Mouse (Mus musculus) kidney, embryonic 16.5 days (tissue): ENCODE data around the gene Hoxd9. TPM values are rescaled to one million over a fixed set of nuclear protein-coding genes. Genes with fewer than 3 reads are reported as not detected.

Experiments used
- ATAC-seq: fragments of 200-750 bp; cut with Nextera tagmentation; 2 replicates; pipeline ENCODE4 v1.8.0; 2017; ENCODE audit warnings: moderate TSS enrichment; ENCODE audit not compliant: low FRiP score, low TSS enrichment
- H3K27ac ChIP-seq: fragments of 300-500 bp; sonication (generic); 2 replicates; pipeline ENCODE4 v1.5.1; 2014; ENCODE audit warnings: low read length
- H3K27me3 ChIP-seq: fragments of 300-500 bp; sonication (generic); 2 replicates; pipeline ENCODE4 v1.6.1; 2014; ENCODE audit warnings: low read length, control low read depth, mixed read lengths; ENCODE audit not compliant: insufficient read depth
- H3K36me3 ChIP-seq: fragments of 300-500 bp; sonication (generic); 2 replicates; pipeline ENCODE4 v1.6.1; 2014; ENCODE audit warnings: low read length, control low read depth, mixed read lengths; ENCODE audit not compliant: insufficient read depth
- H3K4me1 ChIP-seq: fragments of 300-500 bp; sonication (generic); 2 replicates; pipeline ENCODE4 v1.6.1; 2014; ENCODE audit warnings: low read length, control low read depth, mixed read lengths; ENCODE audit not compliant: insufficient read depth
- H3K4me2 ChIP-seq: fragments of 300-500 bp; sonication (generic); replicated peaks from 2 replicates; pipeline ENCODE4 v1.6.1; 2014; ENCODE audit warnings: low read depth, low read length
- H3K4me3 ChIP-seq: fragments of 300-500 bp; sonication (generic); 2 replicates; pipeline ENCODE4 v1.5.1; 2014; ENCODE audit warnings: mild to moderate bottlenecking, low read length
- H3K9ac ChIP-seq: fragments of 300-500 bp; sonication (generic); replicated peaks from 2 replicates; pipeline ENCODE4 v1.6.1; 2014; ENCODE audit warnings: low read length
- H3K9me3 ChIP-seq: fragments of 300-500 bp; sonication (generic); 2 replicates; pipeline ENCODE4 v1.6.1; 2016; ENCODE audit warnings: low read length, control low read depth
- WGBS: fragments of 180-500 bp; shearing (Covaris S2); extraction: QIAGEN DNeasy Blood & Tissue Kit; methylation state at CpG from one replicate; pipeline ENCODE4 v1.1.7; 2014; 5-methylcytosine and 5-hydroxymethylcytosine counted together
- polyA plus RNA-seq: library from polyadenylated mRNA; unstranded; fragments of >200 nt; fragmentation: Nextera tagmentation; extraction: Ambion mirVana; gene quantifications from 2 replicates; pipeline ENCODE4 v1.2.1, GENCODE M21; 2015

Gene Hoxd9
- polyA plus RNA-seq: 38.2 and 38.4 TPM in 2 replicates

GRCm38 (mm10) chr2:74697567-74698121, at the start of gene Hoxd9:
Gene Hoxd9 (plus strand): TSS chr2:74697727.
- peak within 1 kb of the TSS; percentile 82 for H3K4me3 ChIP-seq
- H3K9ac ChIP-seq: peak within 1 kb of the TSS; percentile 99
- peak within 1 kb of the TSS; percentile 80 for H3K4me2 ChIP-seq
- ATAC-seq: peak; percentile 64
- peaks cover 47% of the 10 kb centered on the region for H3K4me1 ChIP-seq
- H3K27ac ChIP-seq: peak within 1 kb of the TSS; percentile 99
- no peaks in the 10 kb centered on the region for H3K9me3 ChIP-seq
- under 1% methylated on average over 43 of the region's 43 CpGs for WGBS
- no peaks in the 10 kb centered on the region; the same call in 1 of the 2 replicates for H3K36me3 ChIP-seq
- no peaks in the 10 kb centered on the region for H3K27me3 ChIP-seq

GRCm38 (mm10) chr2:74652996-74653340, 44.6 kb upstream of the Hoxd9 start:
- Histone ChIP-seq H3K27me3 (peaks cover 87% of the 10 kb centered on the region), H3K4me1 (peaks cover 4% of the 10 kb centered on the region; the same call in 1 of the 2 replicates), H3K9ac (no peak overlapping the region), H3K4me3 (no peak overlapping the region), H3K4me2 (no peak overlapping the region), H3K36me3 (no peaks in the 10 kb centered on the region), H3K27ac (no peak overlapping the region), H3K9me3 (no peaks in the 10 kb centered on the region)
- 35% methylated on average over 2 of the region's 2 CpGs for WGBS
- ATAC-seq: no peak

GRCm38 (mm10) chr2:74653781-74654535, 43.6 kb upstream of the Hoxd9 start:
- Histone ChIP-seq H3K9ac (no peak overlapping the region), H3K4me3 (no peak overlapping the region), H3K36me3 (no peaks in the 10 kb centered on the region), H3K4me2 (no peak overlapping the region), H3K4me1 (peaks cover 4% of the 10 kb centered on the region; the same call in 1 of the 2 replicates), H3K27ac (no peak overlapping the region), H3K27me3 (peaks cover 82% of the 10 kb centered on the region), H3K9me3 (no peaks in the 10 kb centered on the region)
- no peak for ATAC-seq
- WGBS: 12% methylated on average over 17 of the region's 17 CpGs

- no peak overlapping the region for H3K9ac ChIP-seq
- no peak overlapping the region for H3K4me3 ChIP-seq
- H3K36me3 ChIP-seq: no peaks in the 10 kb centered on the region
- ATAC-seq: 0 out of 2 replicates have a peak, but pooled peaks have one; percentile 44
- H3K9me3 ChIP-seq: no peaks in the 10 kb centered on the region
- H3K27ac ChIP-seq: no peak overlapping the region
- 2% methylated on average over 20 of the region's 20 CpGs for WGBS
- peaks cover 82% of the 10 kb centered on the region for H3K27me3 ChIP-seq
- H3K4me1 ChIP-seq: peaks cover 4% of the 10 kb centered on the region; the same call in 1 of the 2 replicates
- H3K4me2 ChIP-seq: no peak overlapping the region
Observed at GRCm38 (mm10) chr2:74654743-74655419, 42.6 kb upstream of the Hoxd9 start.

- Histone ChIP-seq H3K4me1 (peaks cover 4% of the 10 kb centered on the region; the same call in 1 of the 2 replicates), H3K27me3 (peaks cover 80% of the 10 kb centered on the region), H3K9me3 (no peaks in the 10 kb centered on the region), H3K36me3 (no peaks in the 10 kb centered on the region), H3K4me3 (peak overlapping the region; percentile 35), H3K9ac (no peak overlapping the region), H3K27ac (no peak overlapping the region), H3K4me2 (peak overlapping the region; percentile 49)
- WGBS: under 1% methylated on average over 34 of the region's 47 CpGs
- peak; percentile 69; the same call in 1 of the 2 replicates for ATAC-seq
Observed at GRCm38 (mm10) chr2:74655420-74655781, 42.1 kb upstream of the Hoxd9 start.

- 0 out of 2 replicates have a peak, but pooled peaks have one; percentile 25 for ATAC-seq
- Histone ChIP-seq H3K4me1 (peaks cover 4% of the 10 kb centered on the region; the same call in 1 of the 2 replicates), H3K4me3 (peak overlapping the region; percentile 35), H3K4me2 (peak overlapping the region; percentile 49), H3K36me3 (no peaks in the 10 kb centered on the region), H3K9me3 (no peaks in the 10 kb centered on the region), H3K27ac (no peak overlapping the region), H3K9ac (no peak overlapping the region), H3K27me3 (peaks cover 80% of the 10 kb centered on the region)
- WGBS: under 1% methylated on average over 57 of the region's 69 CpGs
Observed at GRCm38 (mm10) chr2:74655821-74656631, 41.5 kb upstream of the Hoxd9 start.

DNA sequence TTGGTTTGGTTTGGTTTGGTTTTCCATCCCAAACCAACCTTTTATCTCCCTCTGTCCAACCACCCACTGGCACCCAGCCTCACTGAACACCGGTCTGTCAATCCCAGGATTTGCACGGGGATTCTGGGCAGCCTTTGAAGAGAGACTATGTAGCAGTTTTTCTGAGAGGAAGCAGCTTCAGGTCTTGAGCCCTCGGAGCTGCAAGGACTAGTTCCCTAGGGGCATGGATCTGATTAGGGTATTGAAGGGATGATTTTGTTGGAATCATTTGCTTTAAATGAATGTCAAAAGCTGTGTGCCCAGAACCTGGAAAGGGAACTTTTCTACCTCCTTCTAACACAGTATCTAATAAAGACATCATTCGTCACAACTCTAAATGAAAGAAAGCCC, 40.9 kb upstream of the Hoxd9 start:
- Histone ChIP-seq H3K4me3 (no peak overlapping the region), H3K27ac (no peak overlapping the region), H3K27me3 (peaks cover 81% of the 10 kb centered on the region), H3K36me3 (no peaks in the 10 kb centered on the region), H3K4me2 (no peak overlapping the region), H3K9ac (no peak overlapping the region), H3K4me1 (peaks cover 4% of the 10 kb centered on the region; the same call in 1 of the 2 replicates), H3K9me3 (no peaks in the 10 kb centered on the region)
- WGBS: 3% methylated on average over 4 of the region's 4 CpGs
- no peak for ATAC-seq

DNA sequence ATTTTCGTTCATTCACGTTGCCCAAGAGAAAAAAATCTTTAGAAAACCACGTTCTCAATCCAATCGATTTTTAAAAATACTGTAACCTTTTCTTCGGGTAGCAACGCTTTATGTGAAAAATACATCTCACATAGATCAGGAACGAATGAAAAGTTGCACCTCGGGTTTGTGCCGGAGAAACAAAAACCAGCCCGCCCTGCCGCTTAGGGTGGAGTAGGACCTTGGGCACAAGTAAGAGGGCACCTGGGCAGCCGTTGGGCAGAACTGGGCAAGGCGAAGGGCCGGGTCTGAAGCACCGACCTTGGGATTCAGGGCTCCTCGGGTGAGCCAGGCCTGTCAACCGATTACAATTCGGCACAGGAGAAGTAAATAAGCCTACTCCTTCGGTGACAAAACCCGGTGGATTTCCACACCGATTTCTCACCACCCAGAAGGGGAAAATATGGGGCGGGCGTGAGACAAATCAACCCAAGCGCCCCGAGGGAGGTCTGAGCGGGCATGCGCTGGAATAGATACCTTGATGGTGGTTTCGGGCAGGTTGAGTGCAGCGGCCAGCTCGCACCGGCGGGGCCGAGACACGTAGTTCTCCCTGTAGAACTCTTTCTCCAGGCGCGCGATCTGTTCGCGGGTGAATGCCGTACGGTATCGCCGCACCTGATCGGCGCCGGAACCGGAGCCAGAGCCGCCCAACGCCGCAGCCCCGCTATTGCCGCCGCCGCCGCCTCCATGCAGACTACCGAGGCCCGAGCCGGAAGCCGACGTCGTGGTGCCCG, 40.1 kb upstream of the Hoxd9 start:
- H3K4me2 ChIP-seq: no peak overlapping the region; the same call in 1 of the 2 replicates
- peaks cover 4% of the 10 kb centered on the region; the same call in 1 of the 2 replicates for H3K4me1 ChIP-seq
- WGBS: 2% methylated on average over 62 of the region's 62 CpGs
- H3K27ac ChIP-seq: no peak overlapping the region
- H3K9ac ChIP-seq: no peak overlapping the region
- no peaks in the 10 kb centered on the region for H3K9me3 ChIP-seq
- H3K36me3 ChIP-seq: no peaks in the 10 kb centered on the region
- ATAC-seq: no peak
- H3K4me3 ChIP-seq: peak overlapping the region; percentile 19
- peaks cover 80% of the 10 kb centered on the region for H3K27me3 ChIP-seq
